Mouse (Mus musculus): ENCODE data around the gene Gucy2e. TPM values are rescaled to one million over a fixed set of nuclear protein-coding genes. Genes with fewer than 3 reads are reported as not detected.
A peak's percentile ranks its signal among the peaks of the same experiment; 100 is the strongest.

Gene Gucy2e
- polyA plus RNA-seq, 1 experiment from 2014 or later = not detected

DNA sequence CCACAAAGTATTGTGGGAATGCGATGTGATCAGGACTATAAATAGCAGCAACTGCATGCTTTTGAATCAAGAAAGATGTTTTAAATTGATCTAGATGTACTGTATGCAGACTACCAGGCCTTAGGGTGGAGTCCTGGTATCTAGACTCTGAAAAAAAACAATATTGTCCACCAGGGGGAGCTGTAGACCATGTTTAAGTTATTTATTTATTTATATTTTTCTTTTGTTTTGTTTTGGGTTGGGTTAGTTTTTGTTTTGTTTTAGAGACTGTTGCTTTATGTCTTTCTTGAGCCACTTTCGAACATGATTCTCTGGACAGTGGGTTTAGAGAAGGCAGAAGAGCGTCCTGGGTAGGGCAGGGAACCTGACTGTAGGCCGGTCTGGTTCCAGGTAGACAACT, 21.0 kb upstream of the Gucy2e start:
- no peak for TF ChIP-seq EP300 (IDR thresholded peaks at IDR 0.05; ENCODE audit: low read depth)
- TF ChIP-seq CTCF (IDR thresholded peaks at IDR 0.05; ENCODE audit: low read depth) = peak; percentile 70
- 43% methylated on average over 4 of the region's 4 CpGs for WGBS (ENCODE audit: insufficient replicate concordance)
- no peak overlapping the region for H3K9ac ChIP-seq (replicated peaks)
- H3K9me3 ChIP-seq (ENCODE audit: low read length) = no peaks in the 10 kb centered on the region
- peak; percentile 49; the same call in 1 of the 2 replicates for ATAC-seq
- 0 out of 2 replicates have a peak overlapping the region, but pooled peaks have one; percentile 33 for H3K4me2 ChIP-seq (ENCODE audit: low read depth, low read length)
- H3K4me1 ChIP-seq (ENCODE audit: insufficient read depth) = no peaks in the 10 kb centered on the region
- no peak for DNase-seq
- H3K4me3 ChIP-seq (ENCODE audit: low read depth, low read length) = no peak overlapping the region
- no peaks in the 10 kb centered on the region for H3K36me3 ChIP-seq (replicated peaks; ENCODE audit: insufficient read depth, low read length)
- no peaks in the 10 kb centered on the region for H3K27me3 ChIP-seq (ENCODE audit: insufficient read depth, low read length)
- no peak overlapping the region for H3K27ac ChIP-seq (ENCODE audit: low read depth)

DNA sequence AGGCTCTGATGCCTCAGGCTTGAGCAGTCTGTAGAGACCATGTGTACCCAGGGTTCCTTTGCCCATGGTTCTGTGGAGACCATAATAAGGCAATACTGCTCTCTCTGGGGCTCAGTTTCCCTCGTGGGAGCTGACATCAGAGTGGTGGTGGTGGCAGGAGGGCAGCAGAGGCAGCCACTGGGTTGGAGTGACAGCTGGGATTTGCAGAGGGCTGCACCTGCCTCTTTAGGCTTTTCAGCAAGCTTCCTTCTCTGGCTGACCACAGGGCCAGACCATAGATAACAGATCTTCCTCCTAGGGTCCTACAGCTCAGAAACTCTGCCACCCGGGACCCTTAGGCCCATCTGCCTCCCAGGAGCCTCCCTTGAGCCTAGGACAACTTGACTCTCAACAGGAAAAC, 20.2 kb upstream of the Gucy2e start:
- H3K27ac ChIP-seq (ENCODE audit: low read depth) = no peak overlapping the region
- DNase-seq (no peak), ATAC-seq (no peak)
- H3K4me1 ChIP-seq (ENCODE audit: insufficient read depth) = no peaks in the 10 kb centered on the region
- no peak overlapping the region for H3K9ac ChIP-seq (replicated peaks)
- no peaks in the 10 kb centered on the region for H3K36me3 ChIP-seq (replicated peaks; ENCODE audit: insufficient read depth, low read length)
- 41% methylated on average over 2 of the region's 2 CpGs for WGBS (ENCODE audit: insufficient replicate concordance)
- H3K4me2 ChIP-seq (ENCODE audit: low read depth, low read length) = no peak overlapping the region
- H3K4me3 ChIP-seq (ENCODE audit: low read depth, low read length) = no peak overlapping the region
- TF ChIP-seq CTCF (IDR thresholded peaks at IDR 0.05; ENCODE audit: low read depth) = no peak
- no peak for TF ChIP-seq EP300 (IDR thresholded peaks at IDR 0.05; ENCODE audit: low read depth)
- H3K9me3 ChIP-seq (ENCODE audit: low read length) = no peaks in the 10 kb centered on the region
- H3K27me3 ChIP-seq (ENCODE audit: insufficient read depth, low read length) = no peaks in the 10 kb centered on the region

DNA sequence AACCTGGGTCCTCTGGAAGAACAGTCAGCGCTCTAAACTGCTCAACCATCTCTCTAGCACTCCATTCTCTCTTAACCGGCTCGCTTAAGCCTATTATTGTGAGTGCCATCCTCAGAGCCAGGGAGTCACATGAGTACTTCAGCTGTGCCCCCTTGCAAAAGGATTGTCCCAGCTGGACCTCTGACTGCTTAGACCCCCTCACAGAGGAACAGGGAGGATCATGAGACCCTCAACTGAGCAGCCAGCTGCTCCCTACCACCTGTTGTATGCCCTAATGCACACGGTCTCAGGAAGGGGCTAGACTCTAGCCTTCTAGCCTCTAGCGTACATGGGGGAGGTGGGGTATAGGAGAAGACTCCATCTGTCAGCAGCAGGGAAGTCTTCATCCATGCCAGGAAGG, 18.0 kb upstream of the Gucy2e start:
- WGBS (ENCODE audit: insufficient replicate concordance) = 67% methylated on average over 5 of the region's 5 CpGs
- no peak for TF ChIP-seq EP300 (IDR thresholded peaks at IDR 0.05; ENCODE audit: low read depth)
- no peak for TF ChIP-seq CTCF (IDR thresholded peaks at IDR 0.05; ENCODE audit: low read depth)
- H3K9me3 ChIP-seq (ENCODE audit: low read length) = no peaks in the 10 kb centered on the region

DNA sequence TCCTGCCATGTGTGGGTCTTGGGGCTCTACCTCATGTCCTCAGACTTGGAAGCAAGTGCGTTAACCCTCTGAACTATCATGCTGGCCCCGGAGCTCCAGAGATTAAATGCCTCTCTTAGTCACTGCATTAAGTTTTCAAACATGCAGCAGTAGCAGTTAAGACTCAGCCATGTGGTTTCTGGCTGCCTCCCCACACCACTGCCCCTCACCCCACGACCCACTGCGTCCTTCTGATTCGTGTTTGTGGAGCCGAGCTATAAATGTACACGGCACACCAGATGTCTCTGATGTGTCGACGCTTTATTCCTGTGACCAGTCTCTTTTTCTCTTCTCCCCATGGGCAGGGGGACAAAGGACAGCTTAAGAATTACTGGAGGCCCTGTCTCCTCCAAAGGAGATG, 16.3 kb upstream of the Gucy2e start:
- no peak overlapping the region for H3K4me3 ChIP-seq (ENCODE audit: low read depth, low read length)
- TF ChIP-seq CTCF (IDR thresholded peaks at IDR 0.05; ENCODE audit: low read depth) (no peak), EP300 (IDR thresholded peaks at IDR 0.05; ENCODE audit: low read depth) (no peak)
- H3K4me2 ChIP-seq (ENCODE audit: low read depth, low read length) = no peak overlapping the region
- H3K4me1 ChIP-seq (ENCODE audit: insufficient read depth) = no peaks in the 10 kb centered on the region
- WGBS (ENCODE audit: insufficient replicate concordance) = 50% methylated on average over 9 of the region's 9 CpGs
- DNase-seq (no peak), ATAC-seq (no peak)
- H3K9ac ChIP-seq (replicated peaks) = no peak overlapping the region
- no peaks in the 10 kb centered on the region for H3K27me3 ChIP-seq (ENCODE audit: insufficient read depth, low read length)
- no peaks in the 10 kb centered on the region for H3K36me3 ChIP-seq (replicated peaks; ENCODE audit: insufficient read depth, low read length)
- no peaks in the 10 kb centered on the region for H3K9me3 ChIP-seq (ENCODE audit: low read length)
- H3K27ac ChIP-seq (ENCODE audit: low read depth) = no peak overlapping the region

More for the DNA sequence above, 18.0 kb upstream of the Gucy2e start:
- Histone ChIP-seq H3K36me3 (replicated peaks; ENCODE audit: insufficient read depth, low read length) (no peaks in the 10 kb centered on the region), H3K4me3 (ENCODE audit: low read depth, low read length) (no peak overlapping the region), H3K27ac (ENCODE audit: low read depth) (no peak overlapping the region), H3K4me1 (ENCODE audit: insufficient read depth) (no peaks in the 10 kb centered on the region), H3K4me2 (ENCODE audit: low read depth, low read length) (no peak overlapping the region), H3K9ac (replicated peaks) (no peak overlapping the region), H3K27me3 (ENCODE audit: insufficient read depth, low read length) (no peaks in the 10 kb centered on the region)
- ATAC-seq = no peak
- DNase-seq = no peak

DNA sequence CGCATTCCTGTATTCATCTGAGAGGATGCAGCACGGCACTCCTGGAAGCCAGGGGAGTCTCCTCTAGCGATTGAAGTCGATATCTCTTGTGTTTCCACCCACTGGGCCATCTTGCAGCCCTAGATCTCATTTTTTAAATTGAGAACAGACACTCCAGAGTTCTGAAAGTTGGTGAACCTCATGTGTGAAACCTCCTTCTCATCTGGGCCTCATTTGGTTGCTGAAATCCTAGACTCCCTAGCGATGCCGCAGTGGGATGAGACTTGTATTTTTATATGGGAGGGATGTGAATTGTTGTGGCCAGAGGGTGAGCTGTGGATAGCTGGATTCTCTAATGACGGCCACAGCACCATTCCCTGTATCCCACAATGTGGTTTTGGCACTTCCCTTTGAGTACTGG, 15.1 kb upstream of the Gucy2e start:
- ATAC-seq (no peak), DNase-seq (no peak)
- H3K9ac ChIP-seq (replicated peaks) = no peak overlapping the region
- no peak overlapping the region for H3K27ac ChIP-seq (ENCODE audit: low read depth)
- H3K36me3 ChIP-seq (replicated peaks; ENCODE audit: insufficient read depth, low read length) = no peaks in the 10 kb centered on the region
- H3K4me1 ChIP-seq (ENCODE audit: insufficient read depth) = no peaks in the 10 kb centered on the region
- H3K9me3 ChIP-seq (ENCODE audit: low read length) = no peaks in the 10 kb centered on the region
- no peak for TF ChIP-seq CTCF (IDR thresholded peaks at IDR 0.05; ENCODE audit: low read depth)
- no peak for TF ChIP-seq EP300 (IDR thresholded peaks at IDR 0.05; ENCODE audit: low read depth)
- no peak overlapping the region for H3K4me2 ChIP-seq (ENCODE audit: low read depth, low read length)
- H3K27me3 ChIP-seq (ENCODE audit: insufficient read depth, low read length) = no peaks in the 10 kb centered on the region
- WGBS (ENCODE audit: insufficient replicate concordance) = 80% methylated on average over 7 of the region's 7 CpGs
- no peak overlapping the region for H3K4me3 ChIP-seq (ENCODE audit: low read depth, low read length)

DNA sequence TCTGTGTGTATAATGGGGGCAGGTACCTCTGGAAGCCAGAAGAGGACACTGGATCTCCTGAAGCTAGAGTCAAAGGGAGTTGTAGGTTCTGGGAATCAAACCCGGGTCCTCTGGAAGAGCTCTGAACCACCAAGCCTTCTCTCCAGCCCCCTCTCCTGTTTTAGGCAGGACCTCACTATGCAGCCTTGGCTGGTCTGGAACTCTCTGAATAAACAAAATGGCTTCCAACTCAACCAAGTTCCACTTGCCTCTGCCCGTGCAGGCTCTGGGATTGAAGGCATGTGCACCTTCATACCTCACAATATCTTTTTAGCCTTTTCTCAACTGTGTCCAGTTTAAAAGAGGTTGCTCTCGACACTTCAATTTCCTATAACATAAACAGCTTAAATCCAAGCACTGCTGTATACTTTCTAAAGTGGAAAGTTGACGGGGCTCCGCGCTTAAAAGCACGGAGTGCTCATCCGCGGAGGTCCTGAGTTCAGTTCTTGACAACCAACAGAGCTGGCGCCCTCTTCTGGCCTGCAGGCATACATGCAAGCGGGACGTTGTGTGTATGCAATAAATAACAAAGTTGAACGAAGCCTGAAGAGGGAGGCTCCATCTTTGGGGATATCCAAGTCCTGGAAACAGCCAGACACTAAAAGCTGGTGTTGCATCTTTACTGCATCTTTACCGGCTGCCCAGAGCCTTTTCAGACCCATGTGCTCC, 14.5 kb upstream of the Gucy2e start:
- H3K4me3 ChIP-seq (ENCODE audit: low read depth, low read length) = no peak overlapping the region
- TF ChIP-seq CTCF (IDR thresholded peaks at IDR 0.05; ENCODE audit: low read depth) = peak; percentile 62
- no peak for TF ChIP-seq EP300 (IDR thresholded peaks at IDR 0.05; ENCODE audit: low read depth)
- no peaks in the 10 kb centered on the region for H3K36me3 ChIP-seq (replicated peaks; ENCODE audit: insufficient read depth, low read length)
- H3K9me3 ChIP-seq (ENCODE audit: low read length) = no peaks in the 10 kb centered on the region
- H3K4me1 ChIP-seq (ENCODE audit: insufficient read depth) = no peaks in the 10 kb centered on the region
- 48% methylated on average over 14 of the region's 14 CpGs for WGBS (ENCODE audit: insufficient replicate concordance)
- peak; percentile 29 for DNase-seq
- no peak overlapping the region for H3K9ac ChIP-seq (replicated peaks)
- no peaks in the 10 kb centered on the region for H3K27me3 ChIP-seq (ENCODE audit: insufficient read depth, low read length)
- no peak overlapping the region for H3K27ac ChIP-seq (ENCODE audit: low read depth)
- ATAC-seq = no peak
- no peak overlapping the region for H3K4me2 ChIP-seq (ENCODE audit: low read depth, low read length)

All from liver, postnatal 0 days (tissue).